Mouse (Mus musculus) hindbrain, postnatal 0 days (tissue): ENCODE measurements at regions not wholly inside any gene's neighbourhood (a gene's known extent, or its start where the extent isn't known, plus 50 kb on each side); places are given as distances from the start of the nearest gene placed in this dataset.

Experiments
- ATAC-seq: fragments of 200-750 bp; cut with Nextera tagmentation; 2 replicates; pipeline ENCODE4 v1.8.0; 2017; ENCODE audit warnings: mild to moderate bottlenecking, moderate TSS enrichment, moderate library complexity
- DNase-seq: peaks from one replicate; pipeline ENCODE4 v3.0.0-alpha.2; 2015; ENCODE audit warnings: low spot score
- H3K27ac ChIP-seq: fragments of 300-500 bp; sonication (generic); 2 replicates; pipeline ENCODE4 v1.5.1; 2014; ENCODE audit warnings: mild to moderate bottlenecking
- H3K27me3 ChIP-seq: fragments of 300-500 bp; sonication (generic); 2 replicates; pipeline ENCODE4 v1.6.1; 2014; ENCODE audit warnings: low read length, mixed read lengths; ENCODE audit not compliant: insufficient read depth
- H3K36me3 ChIP-seq: fragments of 300-500 bp; sonication (generic); 2 replicates; pipeline ENCODE4 v1.6.1; 2014; ENCODE audit warnings: low read length, mixed read lengths; ENCODE audit not compliant: insufficient read depth
- H3K4me1 ChIP-seq: fragments of 300-500 bp; sonication (generic); 2 replicates; pipeline ENCODE4 v1.6.1; 2014; ENCODE audit warnings: antibody characterized with exemption, low read length, mixed read lengths; ENCODE audit not compliant: insufficient read depth
- H3K4me2 ChIP-seq: fragments of 300-500 bp; sonication (generic); 2 replicates; pipeline ENCODE4 v1.6.1; 2014; ENCODE audit warnings: low read depth, mild to moderate bottlenecking, low read length, moderate library complexity, mixed read lengths
- H3K4me3 ChIP-seq: fragments of 300-500 bp; sonication (generic); 2 replicates; pipeline ENCODE4 v1.5.1; 2014; ENCODE audit warnings: low read length
- H3K9ac ChIP-seq: fragments of 300-500 bp; sonication (generic); replicated peaks from 2 replicates; pipeline ENCODE4 v1.6.1; 2014; ENCODE audit warnings: mild to moderate bottlenecking, low read length, moderate library complexity, mixed read lengths
- H3K9me3 ChIP-seq: fragments of 300-500 bp; sonication (generic); 2 replicates; pipeline ENCODE4 v1.6.1; 2016; ENCODE audit warnings: low read length, mixed read lengths
- CTCF ChIP-seq: IDR thresholded peaks from 2 replicates; pipeline ENCODE4 v1.5.1; 2016; ENCODE audit warnings: antibody characterized with exemption, control low read depth, low read depth
- WGBS: fragments of 180-500 bp; shearing (Covaris S2); extraction: QIAGEN DNeasy Blood & Tissue Kit; methylation state at CpG from one replicate; pipeline ENCODE4 v1.1.7; 2014; 5-methylcytosine and 5-hydroxymethylcytosine counted together

GRCm38 (mm10) chr11:8061573-8061972, 602.8 kb downstream of the Tns3 start:
- Histone ChIP-seq H3K9me3 (no peaks in the 10 kb centered on the region), H3K4me3 (no peak overlapping the region), H3K27ac (no peak overlapping the region), H3K9ac (no peak overlapping the region), H3K27me3 (no peaks in the 10 kb centered on the region), H3K36me3 (no peaks in the 10 kb centered on the region), H3K4me1 (no peaks in the 10 kb centered on the region), H3K4me2 (no peak overlapping the region)
- WGBS, result 92% methylated on average over 3 of the region's 3 CpGs
- no peak for TF ChIP-seq CTCF
- DNase-seq (no peak), ATAC-seq (no peak)

GRCm38 (mm10) chr11:8051499-8051898, 612.8 kb downstream of the Tns3 start:
- TF ChIP-seq CTCF, result no peak
- no peaks in the 10 kb centered on the region for H3K4me1 ChIP-seq
- H3K9ac ChIP-seq, result no peak overlapping the region
- H3K27ac ChIP-seq, result no peak overlapping the region
- no peak overlapping the region for H3K4me3 ChIP-seq
- no peaks in the 10 kb centered on the region for H3K9me3 ChIP-seq
- 30% methylated on average over 4 of the region's 4 CpGs for WGBS
- no peak overlapping the region for H3K4me2 ChIP-seq
- no peaks in the 10 kb centered on the region for H3K27me3 ChIP-seq
- DNase-seq (no peak), ATAC-seq (no peak)
- no peaks in the 10 kb centered on the region for H3K36me3 ChIP-seq

- no peaks in the 10 kb centered on the region for H3K27me3 ChIP-seq
- DNase-seq (no peak), ATAC-seq (no peak)
- H3K4me2 ChIP-seq, result no peak overlapping the region
- no peak overlapping the region for H3K9ac ChIP-seq
- no peak for TF ChIP-seq CTCF
- H3K27ac ChIP-seq, result no peak overlapping the region
- H3K4me3 ChIP-seq, result no peak overlapping the region
- H3K9me3 ChIP-seq, result no peaks in the 10 kb centered on the region
- 75% methylated on average over 3 of the region's 3 CpGs for whole genome bisulfite sequencing
- H3K36me3 ChIP-seq, result no peaks in the 10 kb centered on the region
- H3K4me1 ChIP-seq, result no peaks in the 10 kb centered on the region
Observed at GRCm38 (mm10) chr11:8045086-8045485, 619.2 kb downstream of the Tns3 start.

GRCm38 (mm10) chr11:8030119-8030518, 634.2 kb downstream of the Tns3 start:
- Histone ChIP-seq H3K36me3 (no peaks in the 10 kb centered on the region), H3K27me3 (no peaks in the 10 kb centered on the region), H3K9me3 (no peaks in the 10 kb centered on the region), H3K4me3 (no peak overlapping the region), H3K4me1 (no peaks in the 10 kb centered on the region), H3K4me2 (no peak overlapping the region), H3K9ac (no peak overlapping the region), H3K27ac (no peak overlapping the region)
- DNase-seq (no peak), ATAC-seq (0 out of 2 replicates have a peak, but pooled peaks have one; percentile 51)
- WGBS, result 63% methylated on average over 2 of the region's 2 CpGs
- TF ChIP-seq CTCF, result no peak

GRCm38 (mm10) chr11:8007801-8008200, 656.5 kb downstream of the Tns3 start:
- no peaks in the 10 kb centered on the region for H3K27me3 ChIP-seq
- no peak for TF ChIP-seq CTCF
- H3K4me2 ChIP-seq, result no peak overlapping the region
- no peaks in the 10 kb centered on the region for H3K9me3 ChIP-seq
- H3K4me3 ChIP-seq, result no peak overlapping the region
- DNase-seq (peak; percentile 22), ATAC-seq (no peak)
- 37% methylated on average over 1 of the region's 1 CpGs for WGBS
- H3K36me3 ChIP-seq, result no peaks in the 10 kb centered on the region
- H3K27ac ChIP-seq, result no peak overlapping the region
- H3K4me1 ChIP-seq, result no peaks in the 10 kb centered on the region
- H3K9ac ChIP-seq, result no peak overlapping the region

- H3K27me3 ChIP-seq, result no peaks in the 10 kb centered on the region
- no peak overlapping the region for H3K4me2 ChIP-seq
- TF ChIP-seq CTCF, result no peak
- ATAC-seq (no peak), DNase-seq (no peak)
- H3K27ac ChIP-seq, result no peak overlapping the region
- H3K9me3 ChIP-seq, result 0 out of 2 replicates have a peak, but pooled peaks cover 2% of the 10 kb centered on the region
- no peaks in the 10 kb centered on the region for H3K4me1 ChIP-seq
- H3K9ac ChIP-seq, result no peak overlapping the region
- no peak overlapping the region for H3K4me3 ChIP-seq
- no peaks in the 10 kb centered on the region for H3K36me3 ChIP-seq
Observed at GRCm38 (mm10) chr11:7981031-7981430, 683.3 kb downstream of the Tns3 start.

GRCm38 (mm10) chr11:7975845-7976244, 688.5 kb downstream of the Tns3 start:
- Histone ChIP-seq H3K36me3 (no peaks in the 10 kb centered on the region), H3K9me3 (no peaks in the 10 kb centered on the region), H3K27me3 (no peaks in the 10 kb centered on the region), H3K4me1 (no peaks in the 10 kb centered on the region), H3K9ac (no peak overlapping the region), H3K4me3 (no peak overlapping the region), H3K4me2 (no peak overlapping the region), H3K27ac (no peak overlapping the region)
- DNase-seq (no peak), ATAC-seq (no peak)
- TF ChIP-seq CTCF, result no peak
- WGBS, result 32% methylated on average over 9 of the region's 9 CpGs
